Mouse (Mus musculus): ENCODE results near the gene Suclg2. TPM values are rescaled to one million over a fixed set of nuclear protein-coding genes. Genes with fewer than 3 reads are reported as not detected.

Suclg2 gene
- polyA plus RNA-seq, 1 experiment from 2014 or later, result 77.3 TPM

- no peak for TF ChIP-seq CTCF (IDR thresholded peaks at IDR 0.05; ENCODE audit: low read depth)
- Histone ChIP-seq H3K4me1 (replicated peaks; ENCODE audit: control insufficient read depth, insufficient read depth, low read length) (no peaks in the 10 kb centered on the region), H3K9me3 (ENCODE audit: control insufficient read depth) (no peaks in the 10 kb centered on the region), H3K4me2 (replicated peaks; ENCODE audit: low read depth) (no peak overlapping the region), H3K4me3 (ENCODE audit: low read depth, low read length) (no peak overlapping the region), H3K27me3 (replicated peaks; ENCODE audit: control insufficient read depth, insufficient read depth, low read length) (no peaks in the 10 kb centered on the region), H3K9ac (ENCODE audit: low read depth, low read length) (no peak overlapping the region), H3K36me3 (ENCODE audit: control insufficient read depth, insufficient read depth) (0 out of 2 replicates have a peak, but pooled peaks cover 3% of the 10 kb centered on the region), H3K27ac (ENCODE audit: low read depth, low read length) (no peak overlapping the region)
- WGBS, result 49% methylated on average over 6 of the region's 6 CpGs
- ATAC-seq, result no peak
These were observed 67.2 kb downstream of the Suclg2 start for GRCm38 (mm10) chr6:95651391-95651876.

- no peak overlapping the region for H3K27ac ChIP-seq (ENCODE audit: low read depth, low read length)
- no peaks in the 10 kb centered on the region for H3K27me3 ChIP-seq (replicated peaks; ENCODE audit: control insufficient read depth, insufficient read depth, low read length)
- TF ChIP-seq CTCF (IDR thresholded peaks at IDR 0.05; ENCODE audit: low read depth), result no peak
- 64% methylated on average over 13 of the region's 13 CpGs for WGBS
- no peak overlapping the region for H3K4me2 ChIP-seq (replicated peaks; ENCODE audit: low read depth)
- H3K4me1 ChIP-seq (replicated peaks; ENCODE audit: control insufficient read depth, insufficient read depth, low read length), result no peaks in the 10 kb centered on the region
- H3K36me3 ChIP-seq (ENCODE audit: control insufficient read depth, insufficient read depth), result 0 out of 2 replicates have a peak, but pooled peaks cover 3% of the 10 kb centered on the region
- ATAC-seq, result no peak
- no peak overlapping the region for H3K4me3 ChIP-seq (ENCODE audit: low read depth, low read length)
- H3K9me3 ChIP-seq (ENCODE audit: control insufficient read depth), result no peaks in the 10 kb centered on the region
- no peak overlapping the region for H3K9ac ChIP-seq (ENCODE audit: low read depth, low read length)
These were observed 68.4 kb downstream of the Suclg2 start for GRCm38 (mm10) chr6:95650082-95650722.

- Histone ChIP-seq H3K27me3 (replicated peaks; ENCODE audit: control insufficient read depth, insufficient read depth, low read length) (no peaks in the 10 kb centered on the region), H3K4me3 (ENCODE audit: low read depth, low read length) (no peak overlapping the region), H3K9ac (ENCODE audit: low read depth, low read length) (no peak overlapping the region), H3K27ac (ENCODE audit: low read depth, low read length) (no peak overlapping the region), H3K36me3 (ENCODE audit: control insufficient read depth, insufficient read depth) (no peaks in the 10 kb centered on the region), H3K9me3 (ENCODE audit: control insufficient read depth) (no peaks in the 10 kb centered on the region), H3K4me1 (replicated peaks; ENCODE audit: control insufficient read depth, insufficient read depth, low read length) (no peaks in the 10 kb centered on the region), H3K4me2 (replicated peaks; ENCODE audit: low read depth) (no peak overlapping the region)
- TF ChIP-seq CTCF (IDR thresholded peaks at IDR 0.05; ENCODE audit: low read depth), result no peak
- ATAC-seq, result no peak
- WGBS, result 83% methylated on average over 10 of the region's 10 CpGs
These were observed 69.4 kb downstream of the Suclg2 start for GRCm38 (mm10) chr6:95649123-95649663.

- no peak for ATAC-seq
- Histone ChIP-seq H3K9me3 (ENCODE audit: control insufficient read depth) (no peaks in the 10 kb centered on the region), H3K9ac (ENCODE audit: low read depth, low read length) (no peak overlapping the region), H3K4me3 (ENCODE audit: low read depth, low read length) (no peak overlapping the region), H3K27ac (ENCODE audit: low read depth, low read length) (no peak overlapping the region), H3K36me3 (ENCODE audit: control insufficient read depth, insufficient read depth) (no peaks in the 10 kb centered on the region), H3K4me2 (replicated peaks; ENCODE audit: low read depth) (no peak overlapping the region), H3K27me3 (replicated peaks; ENCODE audit: control insufficient read depth, insufficient read depth, low read length) (no peaks in the 10 kb centered on the region), H3K4me1 (replicated peaks; ENCODE audit: control insufficient read depth, insufficient read depth, low read length) (no peaks in the 10 kb centered on the region)
- TF ChIP-seq CTCF (IDR thresholded peaks at IDR 0.05; ENCODE audit: low read depth), result no peak
- 91% methylated on average over 2 of the region's 2 CpGs for WGBS
These were observed 81.2 kb downstream of the Suclg2 start for GRCm38 (mm10) chr6:95637416-95637815.

- Histone ChIP-seq H3K27me3 (replicated peaks; ENCODE audit: control insufficient read depth, insufficient read depth, low read length) (no peaks in the 10 kb centered on the region), H3K9ac (ENCODE audit: low read depth, low read length) (no peak overlapping the region), H3K4me1 (replicated peaks; ENCODE audit: control insufficient read depth, insufficient read depth, low read length) (no peaks in the 10 kb centered on the region), H3K9me3 (ENCODE audit: control insufficient read depth) (no peaks in the 10 kb centered on the region), H3K4me2 (replicated peaks; ENCODE audit: low read depth) (no peak overlapping the region), H3K36me3 (ENCODE audit: control insufficient read depth, insufficient read depth) (no peaks in the 10 kb centered on the region), H3K27ac (ENCODE audit: low read depth, low read length) (no peak overlapping the region), H3K4me3 (ENCODE audit: low read depth, low read length) (no peak overlapping the region)
- WGBS, result 50% methylated on average over 2 of the region's 2 CpGs
- ATAC-seq, result no peak
- TF ChIP-seq CTCF (IDR thresholded peaks at IDR 0.05; ENCODE audit: low read depth), result no peak
These were observed 83.2 kb downstream of the Suclg2 start for GRCm38 (mm10) chr6:95635411-95635810.

GRCm38 (mm10) chr6:95629071-95629470, 89.5 kb downstream of the Suclg2 start:
- no peak for TF ChIP-seq CTCF (IDR thresholded peaks at IDR 0.05; ENCODE audit: low read depth)
- Histone ChIP-seq H3K9me3 (ENCODE audit: control insufficient read depth) (no peaks in the 10 kb centered on the region), H3K27me3 (replicated peaks; ENCODE audit: control insufficient read depth, insufficient read depth, low read length) (no peaks in the 10 kb centered on the region), H3K4me3 (ENCODE audit: low read depth, low read length) (no peak overlapping the region), H3K4me1 (replicated peaks; ENCODE audit: control insufficient read depth, insufficient read depth, low read length) (no peaks in the 10 kb centered on the region), H3K27ac (ENCODE audit: low read depth, low read length) (no peak overlapping the region), H3K4me2 (replicated peaks; ENCODE audit: low read depth) (no peak overlapping the region), H3K36me3 (ENCODE audit: control insufficient read depth, insufficient read depth) (no peaks in the 10 kb centered on the region), H3K9ac (ENCODE audit: low read depth, low read length) (no peak overlapping the region)
- no peak for ATAC-seq
- 86% methylated on average over 7 of the region's 7 CpGs for WGBS
